Mouse (Mus musculus) limb, embryonic 14.5 days (tissue): ENCODE data around the gene Cog6. TPM values are rescaled to one million over a fixed set of nuclear protein-coding genes. Genes with fewer than 3 reads are reported as not detected.
A peak's percentile ranks its signal among the peaks of the same experiment; 100 is the strongest.

Experiments
- ATAC-seq: fragments of 200-750 bp; cut with Nextera tagmentation; 2 replicates; pipeline ENCODE4 v1.8.0; 2017; ENCODE audit warnings: low read depth, moderate number of reproducible peaks, moderate TSS enrichment; ENCODE audit not compliant: low FRiP score
- DNase-seq: peaks from one replicate; pipeline ENCODE4 v3.0.0-alpha.2; 2015; ENCODE audit warnings: low spot score
- H3K27ac ChIP-seq: fragments of 300-500 bp; sonication (generic); replicated peaks from 2 replicates; pipeline ENCODE4 v1.5.1; 2014; ENCODE audit warnings: low read depth, mild to moderate bottlenecking, low read length, moderate library complexity, mixed read lengths
- H3K27me3 ChIP-seq: fragments of 300-500 bp; sonication (generic); 2 replicates; pipeline ENCODE4 v1.6.1; 2014; ENCODE audit warnings: low read length, mixed read lengths; ENCODE audit not compliant: control insufficient read depth, insufficient read depth
- H3K36me3 ChIP-seq: fragments of 300-500 bp; sonication (generic); 2 replicates; pipeline ENCODE4 v1.6.1; 2014; ENCODE audit warnings: mild to moderate bottlenecking, low read length, moderate library complexity, mixed read lengths; ENCODE audit not compliant: control insufficient read depth, insufficient read depth
- H3K4me1 ChIP-seq: fragments of 300-500 bp; sonication (generic); 2 replicates; pipeline ENCODE4 v1.6.1; 2014; ENCODE audit warnings: antibody characterized with exemption, low read length, mixed read lengths; ENCODE audit not compliant: control insufficient read depth, insufficient read depth
- H3K4me2 ChIP-seq: fragments of 300-500 bp; sonication (generic); replicated peaks from 2 replicates; pipeline ENCODE4 v1.6.1; 2014; ENCODE audit warnings: low read depth, mild to moderate bottlenecking, low read length, moderate library complexity; ENCODE audit not compliant: severe bottlenecking
- H3K4me3 ChIP-seq: fragments of 300-500 bp; sonication (generic); replicated peaks from 2 replicates; pipeline ENCODE4 v1.5.1; 2014; ENCODE audit warnings: low read length
- H3K9ac ChIP-seq: fragments of 300-500 bp; sonication (generic); 2 replicates; pipeline ENCODE4 v1.6.1; 2014; ENCODE audit warnings: mild to moderate bottlenecking, low read depth, low read length, moderate library complexity; ENCODE audit not compliant: severe bottlenecking
- H3K9me3 ChIP-seq: fragments of 300-500 bp; sonication (generic); 2 replicates; pipeline ENCODE4 v1.6.1; 2016; ENCODE audit warnings: low read length; ENCODE audit not compliant: control insufficient read depth
- POLR2A ChIP-seq: fragments of 200-500 bp; IDR thresholded peaks from 2 replicates; pipeline ENCODE4 v1.8.0; 2012; ENCODE audit warnings: inconsistent platforms, mild to moderate bottlenecking, moderate library complexity, borderline replicate concordance; ENCODE audit not compliant: insufficient read depth, insufficient read length; ENCODE audit errors: extremely low read depth
- WGBS: fragments of 180-500 bp; shearing (Covaris S2); extraction: QIAGEN DNeasy Blood & Tissue Kit; methylation state at CpG from one replicate; pipeline ENCODE4 v1.1.7; 2014; 5-methylcytosine and 5-hydroxymethylcytosine counted together
- polyA plus RNA-seq, 2 experiments: library from polyadenylated mRNA; depleted of rRNA in 1 of 2; stranded (reverse) in 1 of 2; unstranded in 1 of 2; fragments of >200 nt; fragmentation: Nextera tagmentation in 1 of 2; extraction: Ambion mirVana in 1 of 2; gene quantifications; 2 replicates each; pipeline versions ENCODE4 v1.2.1 to v1.2.3; 2012 to 2014

Cog6 gene
- polyA plus RNA-seq, 2 experiments, result 41.3 to 52.8 TPM

- H3K9me3 ChIP-seq, result no peaks in the 10 kb centered on the region
- H3K4me1 ChIP-seq, result peaks cover 3% of the 10 kb centered on the region; the same call in 1 of the 2 replicates
- no peak overlapping the region for H3K9ac ChIP-seq
- no peaks in the 10 kb centered on the region for H3K36me3 ChIP-seq
- no peak overlapping the region for H3K4me2 ChIP-seq
- H3K27me3 ChIP-seq, result no peaks in the 10 kb centered on the region
- DNase-seq (peak; percentile 56), ATAC-seq (no peak)
- no peak overlapping the region for H3K4me3 ChIP-seq
- 19% methylated on average over 3 of the region's 3 CpGs for WGBS
- TF ChIP-seq POLR2A, result no peak
- no peak overlapping the region for H3K27ac ChIP-seq
Observed at GRCm38 (mm10) chr3:53033448-53033847, 16.4 kb upstream of the Cog6 start.

DNA sequence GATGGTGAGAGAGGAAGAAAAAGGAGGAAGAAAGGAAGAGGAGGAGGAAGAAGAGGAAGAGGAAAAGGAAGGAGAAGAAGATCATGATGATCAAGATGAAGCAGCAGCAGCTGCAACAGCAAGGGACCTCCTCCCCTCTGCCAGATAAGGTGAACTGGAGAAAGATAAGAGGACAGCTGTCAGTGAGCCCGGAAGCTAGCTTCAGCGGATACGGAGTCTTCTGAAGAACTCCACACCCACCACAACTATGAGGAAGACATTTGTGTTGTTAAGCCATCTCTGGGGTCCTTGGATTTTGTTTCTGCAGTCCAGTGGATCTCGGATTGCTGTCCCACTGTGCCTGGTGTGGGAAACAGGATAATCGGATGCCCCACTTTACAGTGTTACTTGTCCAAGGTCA lies 15.4 kb upstream of the Cog6 start:
- Histone ChIP-seq H3K4me2 (no peak overlapping the region), H3K27ac (no peak overlapping the region), H3K4me3 (no peak overlapping the region), H3K9me3 (no peaks in the 10 kb centered on the region), H3K36me3 (no peaks in the 10 kb centered on the region), H3K9ac (no peak overlapping the region), H3K4me1 (peaks cover 3% of the 10 kb centered on the region; the same call in 1 of the 2 replicates), H3K27me3 (no peaks in the 10 kb centered on the region)
- TF ChIP-seq POLR2A, result no peak
- 57% methylated on average over 5 of the region's 5 CpGs for WGBS
- no peak for DNase-seq
- ATAC-seq, result no peak

DNA sequence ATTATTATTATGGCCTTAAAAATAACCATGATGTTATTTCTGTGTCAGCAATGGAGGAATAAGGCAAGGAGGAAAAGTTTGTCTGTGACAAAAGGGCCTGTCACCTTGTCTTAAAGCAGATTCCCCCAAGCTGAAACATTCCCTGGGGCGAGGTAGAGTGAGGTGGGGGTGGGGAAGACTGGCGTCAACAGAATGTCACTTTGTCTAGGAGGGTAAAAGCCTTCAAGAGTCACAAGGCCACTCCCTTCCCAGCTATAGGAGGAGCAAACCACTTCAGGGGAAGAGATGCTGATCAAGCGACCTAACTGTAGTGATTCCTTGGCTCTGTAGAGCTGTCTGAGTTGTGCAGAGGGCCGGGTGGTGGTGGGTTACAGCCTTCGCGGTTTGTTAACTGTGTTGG lies 14.5 kb upstream of the Cog6 start:
- TF ChIP-seq POLR2A, result no peak
- ATAC-seq, result no peak
- no peak for DNase-seq
- 45% methylated on average over 6 of the region's 6 CpGs for WGBS
- H3K4me2 ChIP-seq, result no peak overlapping the region
- H3K36me3 ChIP-seq, result no peaks in the 10 kb centered on the region
- H3K9ac ChIP-seq, result no peak overlapping the region
- H3K9me3 ChIP-seq, result no peaks in the 10 kb centered on the region
- H3K4me3 ChIP-seq, result no peak overlapping the region
- peaks cover 3% of the 10 kb centered on the region; the same call in 1 of the 2 replicates for H3K4me1 ChIP-seq
- H3K27me3 ChIP-seq, result no peaks in the 10 kb centered on the region
- H3K27ac ChIP-seq, result no peak overlapping the region

- H3K4me1 ChIP-seq, result no peaks in the 10 kb centered on the region
- no peaks in the 10 kb centered on the region for H3K9me3 ChIP-seq
- no peak for TF ChIP-seq POLR2A
- DNase-seq (peak; percentile 84), ATAC-seq (no peak)
- H3K27ac ChIP-seq, result no peak overlapping the region
- H3K9ac ChIP-seq, result no peak overlapping the region
- H3K4me2 ChIP-seq, result no peak overlapping the region
- no peaks in the 10 kb centered on the region for H3K27me3 ChIP-seq
- H3K36me3 ChIP-seq, result no peaks in the 10 kb centered on the region
- H3K4me3 ChIP-seq, result no peak overlapping the region
- WGBS, result 23% methylated on average over 7 of the region's 7 CpGs
Observed at GRCm38 (mm10) chr3:53029046-53029445, 12.0 kb upstream of the Cog6 start.

- ATAC-seq, result no peak
- Histone ChIP-seq H3K4me3 (no peak overlapping the region), H3K36me3 (no peaks in the 10 kb centered on the region), H3K4me1 (no peaks in the 10 kb centered on the region), H3K27ac (no peak overlapping the region), H3K27me3 (no peaks in the 10 kb centered on the region), H3K9me3 (no peaks in the 10 kb centered on the region), H3K4me2 (no peak overlapping the region), H3K9ac (no peak overlapping the region)
- DNase-seq, result no peak
- TF ChIP-seq POLR2A, result no peak
- WGBS, result 79% methylated on average over 4 of the region's 4 CpGs
Observed at GRCm38 (mm10) chr3:53027333-53027732, 10.3 kb upstream of the Cog6 start.

- no peak for ATAC-seq
- no peak for DNase-seq
- TF ChIP-seq POLR2A, result no peak
- H3K4me2 ChIP-seq, result no peak overlapping the region
- H3K9me3 ChIP-seq, result no peaks in the 10 kb centered on the region
- no peak overlapping the region for H3K27ac ChIP-seq
- no peak overlapping the region for H3K4me3 ChIP-seq
- no peak overlapping the region for H3K9ac ChIP-seq
- no peaks in the 10 kb centered on the region for H3K4me1 ChIP-seq
- 95% methylated on average over 8 of the region's 8 CpGs for WGBS
- H3K36me3 ChIP-seq, result peaks cover 58% of the 10 kb centered on the region
- H3K27me3 ChIP-seq, result no peaks in the 10 kb centered on the region
Observed at GRCm38 (mm10) chr3:53007411-53007810, 9.6 kb downstream of the Cog6 start.
